Mouse (Mus musculus): ENCODE results near the gene Ankrd49. TPM values are rescaled to one million over a fixed set of nuclear protein-coding genes. Genes with fewer than 3 reads are reported as not detected.

Gene Ankrd49
- 37.5 TPM for polyA plus RNA-seq (2015; fragmentation: Illumina TruSeq; extraction: RNeasy Lipid Tissue Mini Kit (QIAGEN cat#74804); ENCODE audit: insufficient read depth, low replicate concordance)

GRCm38 (mm10) chr9:14784039-14785002, at the start of gene Ankrd49, which contains the start of gene Mre11a:
Gene Ankrd49 (minus strand): TSS chr9:14784856.
Gene Mre11a (plus strand): TSS chr9:14784654.

GRCm38 (mm10) chr9:14770803-14771471, 13.7 kb downstream of the Ankrd49 start, which contains the start of gene 1700012B09Rik:
Gene 1700012B09Rik (minus strand): TSS chr9:14771030.

GRCm38 (mm10) chr9:14752001-14752522, 32.6 kb downstream of the Ankrd49 start, which contains the start of gene Fut4:
Gene Fut4 (minus strand): TSS chr9:14752393.

GRCm38 (mm10) chr9:14740151-14740924, 44.3 kb downstream of the Ankrd49 start, which contains the start of gene Piwil4:
Gene Piwil4 (minus strand): TSS chr9:14740733.

Other genes with a start within 250 kb of the Ankrd49 start
- 9.1 TPM for gene Amotl1, start 139.8 kb downstream of the Ankrd49 start, polyA plus RNA-seq (2015; fragmentation: Illumina TruSeq; extraction: RNeasy Lipid Tissue Mini Kit (QIAGEN cat#74804); ENCODE audit: insufficient read depth, low replicate concordance)
- gene Piwil4, start 44.1 kb downstream of the Ankrd49 start, polyA plus RNA-seq (2015; fragmentation: Illumina TruSeq; extraction: RNeasy Lipid Tissue Mini Kit (QIAGEN cat#74804); ENCODE audit: insufficient read depth, low replicate concordance) = 0.66 TPM
- 11.0 TPM for gene Fut4, start 32.5 kb downstream of the Ankrd49 start, polyA plus RNA-seq (2015; fragmentation: Illumina TruSeq; extraction: RNeasy Lipid Tissue Mini Kit (QIAGEN cat#74804); ENCODE audit: insufficient read depth, low replicate concordance)
- gene 1700012B09Rik, start 13.8 kb downstream of the Ankrd49 start, polyA plus RNA-seq (2015; fragmentation: Illumina TruSeq; extraction: RNeasy Lipid Tissue Mini Kit (QIAGEN cat#74804); ENCODE audit: insufficient read depth, low replicate concordance) = not detected
- 34.6 TPM for gene Mre11a, start 202 bp downstream of the Ankrd49 start, polyA plus RNA-seq (2015; fragmentation: Illumina TruSeq; extraction: RNeasy Lipid Tissue Mini Kit (QIAGEN cat#74804); ENCODE audit: insufficient read depth, low replicate concordance)
- gene Gpr83, start 75.4 kb upstream of the Ankrd49 start, polyA plus RNA-seq (2015; fragmentation: Illumina TruSeq; extraction: RNeasy Lipid Tissue Mini Kit (QIAGEN cat#74804); ENCODE audit: insufficient read depth, low replicate concordance) = 2.3 TPM
- 9.8 TPM for gene Izumo1r, start 119.1 kb upstream of the Ankrd49 start, polyA plus RNA-seq (2015; fragmentation: Illumina TruSeq; extraction: RNeasy Lipid Tissue Mini Kit (QIAGEN cat#74804); ENCODE audit: insufficient read depth, low replicate concordance)

Data from spleen, adult 10 weeks (tissue).